Mouse (Mus musculus): ENCODE data around the gene Slc7a5. TPM values are rescaled to one million over a fixed set of nuclear protein-coding genes. Genes with fewer than 3 reads are reported as not detected.

Slc7a5 gene
- polyA plus RNA-seq, 1 experiment from 2014 or later, result 17.5 TPM

DNA sequence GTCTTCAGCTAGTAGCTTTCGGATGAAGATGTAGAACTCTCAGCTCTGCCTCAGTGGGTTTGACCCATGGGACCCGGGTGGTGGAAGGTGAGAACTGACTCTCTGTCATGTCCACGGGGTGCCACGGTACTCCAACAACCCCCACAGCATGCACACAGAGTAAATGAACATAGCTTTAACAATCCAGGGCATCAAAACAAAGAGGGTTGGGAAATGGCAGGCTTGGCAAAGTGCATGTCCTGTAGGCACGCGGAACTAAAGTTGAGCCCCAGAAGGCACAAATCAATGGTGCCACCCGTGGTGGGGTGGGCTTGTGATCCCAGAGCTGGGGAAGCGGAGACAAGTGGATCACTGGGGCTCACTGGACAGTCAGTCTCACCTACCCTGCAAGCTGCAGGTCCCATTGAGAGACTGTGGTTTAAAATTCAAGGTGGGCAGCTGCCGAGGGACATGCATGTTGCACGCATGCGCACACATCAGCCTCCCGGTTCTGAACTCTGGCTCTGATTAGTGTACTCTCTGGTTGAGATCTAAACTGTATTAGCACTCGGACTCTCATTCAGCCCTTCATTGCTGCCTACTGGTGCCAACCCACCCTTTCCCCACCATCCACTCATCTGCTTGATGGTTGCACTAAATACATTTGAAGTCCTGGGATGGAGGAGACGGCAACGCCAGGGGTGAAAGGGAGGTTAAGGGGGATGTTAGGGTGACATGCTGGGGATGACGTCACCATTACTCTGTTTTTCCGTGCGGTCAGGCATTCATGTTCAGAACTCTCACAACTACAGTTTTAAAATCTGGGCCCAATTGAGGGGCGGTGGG is 41.0 kb upstream of the Slc7a5 start:
- no peaks in the 10 kb centered on the region for H3K9me3 ChIP-seq
- ATAC-seq (ENCODE audit: insufficient number of reproducible peaks, insufficient read depth, low FRiP score, low TSS enrichment), result no peak
- H3K4me1 ChIP-seq, result peaks cover 42% of the 10 kb centered on the region
- H3K4me2 ChIP-seq (replicated peaks), result peak overlapping the region; percentile 68
- H3K27me3 ChIP-seq, result no peaks in the 10 kb centered on the region
- no peaks in the 10 kb centered on the region for H3K36me3 ChIP-seq
- peak overlapping the region; percentile 53 for H3K9ac ChIP-seq
- 58% methylated on average over 19 of the region's 19 CpGs for whole genome bisulfite sequencing
- H3K4me3 ChIP-seq, result peak overlapping the region; percentile 37
- peak overlapping the region; percentile 87 for H3K27ac ChIP-seq

DNA sequence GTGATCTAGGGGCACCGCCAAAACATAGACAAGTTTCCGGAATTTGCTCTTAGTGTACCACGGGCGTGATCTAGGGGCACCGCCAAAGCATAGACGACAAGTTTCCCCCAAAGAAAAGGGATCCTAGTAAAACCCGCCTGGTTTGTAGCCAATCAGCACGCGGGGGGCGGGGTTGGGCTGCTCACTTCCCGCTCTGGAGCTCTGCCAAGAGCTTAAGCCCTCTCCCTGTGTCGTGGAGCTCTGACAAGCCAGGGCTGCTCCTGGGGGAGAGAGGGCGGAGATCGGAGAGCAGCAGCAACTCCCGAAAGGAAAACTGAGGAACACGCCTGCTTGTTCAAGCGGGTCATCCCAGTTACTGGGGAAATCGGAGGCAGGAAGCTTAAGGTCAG is 40.3 kb upstream of the Slc7a5 start:
- Histone ChIP-seq H3K9ac (peak overlapping the region; percentile 53), H3K27ac (peak overlapping the region; percentile 87), H3K4me1 (peaks cover 38% of the 10 kb centered on the region), H3K27me3 (no peaks in the 10 kb centered on the region), H3K4me3 (peak overlapping the region; percentile 37), H3K9me3 (no peaks in the 10 kb centered on the region), H3K4me2 (replicated peaks) (peak overlapping the region; percentile 68), H3K36me3 (no peaks in the 10 kb centered on the region)
- under 1% methylated on average over 18 of the region's 18 CpGs for WGBS
- ATAC-seq (ENCODE audit: insufficient number of reproducible peaks, insufficient read depth, low FRiP score, low TSS enrichment), result peak; percentile 9; the same call in 1 of the 2 replicates

DNA sequence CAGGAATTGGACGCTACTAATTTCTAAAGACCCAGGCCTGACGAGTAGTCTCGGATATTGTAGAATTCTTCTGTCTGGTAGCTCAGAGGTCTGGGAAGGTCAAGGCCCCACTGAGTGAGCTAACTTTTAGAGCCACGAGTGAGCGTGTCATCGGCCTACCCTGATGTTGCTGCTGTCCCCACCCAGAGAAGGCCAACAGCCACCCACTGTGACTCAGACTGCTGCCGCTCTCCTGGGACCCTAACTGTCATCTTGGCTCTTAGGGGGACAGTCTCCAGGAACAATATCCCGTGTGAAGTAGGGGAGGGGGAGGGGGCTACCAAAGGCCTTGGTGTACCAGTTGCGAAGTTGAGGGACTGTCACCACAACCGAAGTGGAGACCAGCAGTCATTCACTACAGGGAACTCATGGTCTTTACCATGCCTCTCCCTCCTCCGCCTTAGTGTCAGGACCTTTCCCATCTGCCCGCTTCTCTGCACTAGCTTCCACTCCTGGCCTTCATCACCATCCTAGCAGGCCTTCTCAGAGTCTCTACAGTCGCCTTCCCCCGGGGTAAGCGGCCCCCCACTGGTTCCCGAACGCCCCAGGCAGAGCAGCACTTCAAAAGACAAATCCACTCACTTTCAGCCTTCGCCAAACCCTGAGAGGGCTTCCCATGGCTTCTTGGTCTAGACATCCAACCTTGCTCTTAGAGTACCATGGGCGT is 39.7 kb upstream of the Slc7a5 start:
- peak overlapping the region; percentile 68 for H3K4me2 ChIP-seq (replicated peaks)
- peak overlapping the region; percentile 37 for H3K4me3 ChIP-seq
- 29% methylated on average over 19 of the region's 19 CpGs for WGBS
- H3K27me3 ChIP-seq, result no peaks in the 10 kb centered on the region
- ATAC-seq (ENCODE audit: insufficient number of reproducible peaks, insufficient read depth, low FRiP score, low TSS enrichment), result no peak
- peak overlapping the region; percentile 87 for H3K27ac ChIP-seq
- no peaks in the 10 kb centered on the region for H3K9me3 ChIP-seq
- H3K4me1 ChIP-seq, result peaks cover 33% of the 10 kb centered on the region
- H3K36me3 ChIP-seq, result no peaks in the 10 kb centered on the region
- H3K9ac ChIP-seq, result peak overlapping the region; percentile 47

DNA sequence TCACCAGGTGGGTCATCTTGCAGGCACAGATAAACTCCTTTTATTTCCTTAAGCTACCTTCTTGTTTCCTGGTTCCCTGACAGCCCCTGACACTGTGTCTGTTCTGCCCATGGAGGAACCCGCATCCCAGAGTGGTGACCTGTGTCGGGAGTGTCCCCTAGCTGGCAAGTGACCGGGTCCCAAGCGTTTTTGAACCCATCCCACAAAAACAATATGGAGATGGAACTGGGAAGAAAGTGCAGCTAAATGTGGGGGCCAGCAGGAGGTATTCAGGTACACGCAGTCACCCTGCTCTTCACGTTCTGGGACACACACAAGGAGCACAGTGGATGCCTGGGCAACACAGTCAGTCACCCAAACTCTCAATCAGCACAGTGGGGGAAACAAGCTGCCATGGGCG is 38.9 kb upstream of the Slc7a5 start:
- H3K4me3 ChIP-seq, result no peak overlapping the region
- no peaks in the 10 kb centered on the region for H3K27me3 ChIP-seq
- no peak for ATAC-seq (ENCODE audit: insufficient number of reproducible peaks, insufficient read depth, low FRiP score, low TSS enrichment)
- no peaks in the 10 kb centered on the region for H3K36me3 ChIP-seq
- H3K9me3 ChIP-seq, result no peaks in the 10 kb centered on the region
- H3K4me1 ChIP-seq, result peaks cover 24% of the 10 kb centered on the region
- H3K27ac ChIP-seq, result no peak overlapping the region
- WGBS, result 80% methylated on average over 7 of the region's 7 CpGs
- H3K4me2 ChIP-seq (replicated peaks), result no peak overlapping the region
- H3K9ac ChIP-seq, result no peak overlapping the region

DNA sequence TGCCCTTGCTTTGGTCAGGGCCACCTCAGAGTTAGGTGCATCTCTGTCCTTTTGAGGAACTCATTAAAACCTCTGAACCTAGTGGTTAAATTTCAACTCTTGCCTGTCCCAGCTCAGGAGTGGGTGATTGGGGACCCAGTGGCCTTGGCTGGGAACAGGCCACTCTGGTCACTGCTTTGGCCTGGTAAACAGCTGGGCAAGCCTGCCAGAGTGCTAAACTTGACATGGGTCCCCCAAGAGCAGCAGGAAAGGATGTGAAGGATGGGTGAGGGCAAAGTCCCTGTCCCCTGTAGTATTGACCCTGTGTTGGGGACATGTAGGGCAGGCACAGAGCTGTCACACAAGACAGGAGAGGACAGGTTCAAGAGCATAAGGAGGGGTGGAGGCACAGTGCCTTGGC is 37.3 kb upstream of the Slc7a5 start, which contains the start of gene Car5a:
TSS of gene Car5a (minus strand) at position 74 of the 400 bp plus-strand sequence.
- Histone ChIP-seq H3K4me3 (no peak within 1 kb of the TSS), H3K27ac (no peak within 1 kb of the TSS), H3K9ac (no peak within 1 kb of the TSS), H3K4me2 (replicated peaks) (no peak within 1 kb of the TSS), H3K27me3 (no peaks in the 10 kb centered on the region), H3K36me3 (no peaks in the 10 kb centered on the region), H3K4me1 (peaks cover 24% of the 10 kb centered on the region), H3K9me3 (no peaks in the 10 kb centered on the region)
- ATAC-seq (ENCODE audit: insufficient number of reproducible peaks, insufficient read depth, low FRiP score, low TSS enrichment), result no peak

DNA sequence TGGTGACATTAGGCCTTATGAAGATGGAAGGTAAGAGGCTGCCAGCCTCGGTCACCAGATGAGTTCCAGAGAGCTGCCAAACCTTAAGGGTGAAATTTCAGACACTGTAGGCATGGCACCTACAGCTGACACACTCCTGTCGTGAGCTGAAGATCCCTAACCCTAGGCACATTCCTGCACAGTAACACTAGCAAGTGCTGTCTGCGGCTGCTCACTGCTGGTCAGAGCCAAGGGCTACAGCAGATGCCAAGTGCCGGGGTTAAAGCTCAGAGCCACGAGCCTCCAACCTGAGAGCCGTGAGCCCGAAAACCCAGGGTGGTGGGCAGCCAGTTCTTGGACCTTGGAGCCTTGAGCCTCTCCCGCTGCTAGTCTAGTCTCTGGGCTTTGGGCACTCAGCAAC is 36.2 kb upstream of the Slc7a5 start:
- H3K4me3 ChIP-seq, result no peak overlapping the region
- no peak overlapping the region for H3K27ac ChIP-seq
- no peak for ATAC-seq (ENCODE audit: insufficient number of reproducible peaks, insufficient read depth, low FRiP score, low TSS enrichment)
- no peak overlapping the region for H3K9ac ChIP-seq
- no peaks in the 10 kb centered on the region for H3K9me3 ChIP-seq
- 75% methylated on average over 8 of the region's 8 CpGs for WGBS
- H3K36me3 ChIP-seq, result no peaks in the 10 kb centered on the region
- no peak overlapping the region for H3K4me2 ChIP-seq (replicated peaks)
- no peaks in the 10 kb centered on the region for H3K27me3 ChIP-seq
- H3K4me1 ChIP-seq, result peaks cover 22% of the 10 kb centered on the region

DNA sequence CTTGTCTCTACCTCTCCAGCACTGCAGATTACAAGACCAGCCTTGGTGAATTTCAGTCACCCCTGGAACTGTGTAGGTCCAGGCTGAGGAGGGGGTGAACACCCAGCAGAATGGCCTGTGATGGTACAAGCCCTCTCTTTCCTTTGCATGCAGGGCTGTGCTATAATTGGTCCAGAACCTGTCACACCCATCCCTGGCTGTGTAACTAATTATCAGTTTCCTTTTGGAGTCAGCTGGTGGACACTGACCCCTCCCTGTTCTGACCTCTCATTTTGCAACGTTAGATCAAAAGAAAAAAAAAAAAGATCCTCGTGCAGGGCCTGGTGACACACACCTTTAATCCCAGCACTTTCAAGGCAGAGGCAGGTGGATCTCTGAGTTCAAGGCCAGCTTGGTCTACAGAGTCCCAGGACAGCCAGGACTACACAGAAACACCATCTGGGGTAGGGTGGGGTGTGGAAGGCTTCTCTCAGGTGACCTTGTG is 35.6 kb upstream of the Slc7a5 start:
- no peaks in the 10 kb centered on the region for H3K36me3 ChIP-seq
- no peak overlapping the region for H3K27ac ChIP-seq
- peaks cover 16% of the 10 kb centered on the region for H3K4me1 ChIP-seq
- no peaks in the 10 kb centered on the region for H3K27me3 ChIP-seq
- 25% methylated on average over 2 of the region's 2 CpGs for WGBS
- H3K9ac ChIP-seq, result no peak overlapping the region
- no peak for ATAC-seq (ENCODE audit: insufficient number of reproducible peaks, insufficient read depth, low FRiP score, low TSS enrichment)
- H3K9me3 ChIP-seq, result no peaks in the 10 kb centered on the region
- no peak overlapping the region for H3K4me2 ChIP-seq (replicated peaks)
- H3K4me3 ChIP-seq, result no peak overlapping the region

DNA sequence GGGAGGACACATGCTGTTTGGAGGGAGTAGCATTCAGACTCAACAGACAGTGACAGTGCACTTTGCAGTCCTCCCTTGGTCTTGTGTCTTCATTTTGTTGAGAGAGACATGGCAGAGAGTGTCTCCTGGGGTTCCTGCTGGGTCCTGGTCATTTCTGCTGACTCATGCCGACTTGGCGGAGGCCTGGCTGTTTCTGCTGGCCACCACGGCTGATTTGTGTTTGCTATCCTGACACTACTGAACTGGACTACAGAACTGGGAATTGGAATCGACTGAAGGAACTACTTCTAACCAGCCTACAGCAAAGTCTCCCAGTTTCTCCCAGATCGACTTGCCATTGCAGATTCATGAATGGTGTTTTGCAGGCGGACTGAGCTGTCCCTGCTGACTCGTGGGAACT is 31.2 kb upstream of the Slc7a5 start:
- 79% methylated on average over 7 of the region's 7 CpGs for WGBS

DNA sequence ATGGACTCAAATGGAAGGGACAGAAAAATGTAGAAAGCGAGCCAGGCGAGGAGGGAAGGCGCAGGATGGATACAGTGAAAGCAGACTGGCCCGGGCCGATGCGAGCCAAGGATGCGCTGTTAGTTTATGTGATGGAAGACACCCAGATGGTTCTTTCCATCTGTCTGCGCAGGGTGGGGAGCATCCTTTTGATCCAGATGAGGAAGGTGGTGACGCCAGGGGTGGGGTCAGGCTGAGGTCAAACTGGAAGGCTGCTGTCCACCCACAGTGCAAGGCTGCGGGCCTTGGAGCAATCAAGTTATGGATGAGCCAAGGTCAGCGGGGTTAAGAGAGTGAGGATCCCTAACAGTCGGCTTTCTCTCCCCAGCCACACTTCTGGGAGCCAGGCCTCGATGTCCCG is 28.9 kb upstream of the Slc7a5 start:
- 76% methylated on average over 14 of the region's 14 CpGs for WGBS
- no peaks in the 10 kb centered on the region for H3K27me3 ChIP-seq
- H3K4me1 ChIP-seq, result peaks cover 12% of the 10 kb centered on the region; the same call in 1 of the 2 replicates
- no peak overlapping the region for H3K4me3 ChIP-seq
- H3K27ac ChIP-seq, result no peak overlapping the region
- H3K36me3 ChIP-seq, result no peaks in the 10 kb centered on the region
- no peak overlapping the region for H3K4me2 ChIP-seq (replicated peaks)
- ATAC-seq (ENCODE audit: insufficient number of reproducible peaks, insufficient read depth, low FRiP score, low TSS enrichment), result no peak
- H3K9me3 ChIP-seq, result no peaks in the 10 kb centered on the region
- H3K9ac ChIP-seq, result no peak overlapping the region

More for the DNA sequence above, 31.2 kb upstream of the Slc7a5 start:
- Histone ChIP-seq H3K9ac (no peak overlapping the region), H3K27ac (no peak overlapping the region), H3K4me1 (peaks cover 12% of the 10 kb centered on the region; the same call in 1 of the 2 replicates), H3K27me3 (no peaks in the 10 kb centered on the region), H3K36me3 (no peaks in the 10 kb centered on the region), H3K4me2 (replicated peaks) (no peak overlapping the region), H3K9me3 (no peaks in the 10 kb centered on the region), H3K4me3 (no peak overlapping the region)
- ATAC-seq (ENCODE audit: insufficient number of reproducible peaks, insufficient read depth, low FRiP score, low TSS enrichment), result no peak

DNA sequence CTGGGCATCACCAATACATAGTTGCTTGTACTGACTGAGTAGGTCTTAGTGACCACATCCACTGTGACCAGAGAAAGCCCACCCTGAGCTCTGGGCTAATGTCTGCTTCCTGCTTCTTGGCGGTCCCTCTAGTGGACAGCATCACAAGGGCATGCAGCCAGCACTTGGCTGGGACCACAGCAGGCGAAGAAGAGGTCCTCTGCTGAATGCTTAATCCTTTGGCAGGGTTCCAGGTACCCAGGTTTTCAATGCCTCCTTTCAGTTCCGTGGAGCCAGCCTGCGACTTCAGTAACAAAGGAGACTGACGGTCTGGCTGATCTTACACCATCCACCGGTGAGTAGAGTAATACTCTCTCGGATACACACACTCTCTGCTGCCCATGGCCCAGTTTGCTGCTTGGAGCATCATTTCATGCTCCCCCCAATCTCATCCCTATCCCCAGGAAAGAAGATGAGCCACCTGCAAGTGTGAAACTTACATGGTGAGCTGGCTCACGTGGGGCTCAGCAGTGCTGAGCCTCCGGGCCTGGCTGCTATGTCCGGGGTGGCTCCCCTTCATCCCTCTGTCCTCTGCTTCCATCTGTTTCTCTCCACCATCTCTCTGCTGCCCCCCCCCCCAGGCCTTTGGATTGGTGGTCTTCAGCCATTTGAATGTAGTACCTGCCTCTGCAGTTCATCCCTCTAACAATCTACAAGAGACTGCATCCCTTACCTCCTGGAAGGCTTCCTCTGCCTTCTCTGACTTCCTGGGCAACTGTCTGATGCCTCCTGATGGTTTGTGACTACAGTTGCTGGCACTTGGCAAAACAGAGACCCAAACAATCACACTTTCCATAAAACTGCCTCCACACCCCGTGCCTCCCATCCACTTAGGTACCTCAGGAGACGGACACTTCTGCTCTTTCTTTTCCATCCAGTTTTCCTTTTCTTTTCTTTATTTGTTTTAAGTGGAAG is 28.1 kb upstream of the Slc7a5 start:
- Histone ChIP-seq H3K27ac (no peak overlapping the region), H3K36me3 (no peaks in the 10 kb centered on the region)

DNA sequence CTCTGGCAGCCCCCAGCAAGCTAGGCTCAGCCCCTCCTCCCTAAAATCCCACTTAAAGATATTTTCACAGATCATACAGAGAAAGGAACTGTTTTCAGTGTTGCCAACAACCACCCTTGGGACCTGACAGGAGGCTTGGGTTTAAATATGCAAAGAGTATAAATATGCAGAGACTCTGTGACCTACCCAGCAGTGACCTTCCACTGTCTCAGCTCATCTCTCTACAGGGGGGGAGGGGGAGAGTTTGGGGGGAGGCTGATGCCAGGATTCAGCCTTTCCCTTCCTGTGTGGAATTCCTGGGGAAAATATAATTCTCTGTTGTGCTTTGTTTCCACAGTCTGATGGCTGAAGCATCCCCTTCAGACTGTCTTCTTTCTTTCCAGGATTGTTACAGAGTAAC is 27.4 kb upstream of the Slc7a5 start:
- H3K9ac ChIP-seq, result no peak overlapping the region
- H3K9me3 ChIP-seq, result no peaks in the 10 kb centered on the region
- H3K36me3 ChIP-seq, result no peaks in the 10 kb centered on the region
- no peak overlapping the region for H3K27ac ChIP-seq
- no peak for ATAC-seq (ENCODE audit: insufficient number of reproducible peaks, insufficient read depth, low FRiP score, low TSS enrichment)
- peaks cover 12% of the 10 kb centered on the region; the same call in 1 of the 2 replicates for H3K4me1 ChIP-seq
- no peaks in the 10 kb centered on the region for H3K27me3 ChIP-seq
- no peak overlapping the region for H3K4me2 ChIP-seq (replicated peaks)
- H3K4me3 ChIP-seq, result no peak overlapping the region

More for the DNA sequence above, 28.1 kb upstream of the Slc7a5 start:
- no peaks in the 10 kb centered on the region for H3K27me3 ChIP-seq
- H3K9me3 ChIP-seq, result no peaks in the 10 kb centered on the region
- H3K9ac ChIP-seq, result no peak overlapping the region
- no peak overlapping the region for H3K4me3 ChIP-seq
- H3K4me2 ChIP-seq (replicated peaks), result no peak overlapping the region
- peaks cover 12% of the 10 kb centered on the region; the same call in 1 of the 2 replicates for H3K4me1 ChIP-seq
- no peak for ATAC-seq (ENCODE audit: insufficient number of reproducible peaks, insufficient read depth, low FRiP score, low TSS enrichment)
- 53% methylated on average over 12 of the region's 12 CpGs for WGBS

Measured in embryonic facial prominence, embryonic 12.5 days (tissue).